In genomic region chr9:7764463-7764871, GRCm38 (mm10) we compare ENCODE assay signal across 8 mouse cellular contexts. TPM values are rescaled to one million over a fixed set of nuclear protein-coding genes. Genes with fewer than 3 reads are reported as not detected.
DNase-seq lines count a peak whose midpoint lies in the region; ATAC-seq lines count a peak whose summit lies in the region.

No protein-coding gene starts in this region.

- no peaks in the 10 kb centered on the region for H3K9me3 ChIP-seq in intestine, embryonic 15.5 days
- H3K9me3 ChIP-seq in neural tube, embryonic 12.5 days, result no peaks in the 10 kb centered on the region

- H3K9ac ChIP-seq in intestine, embryonic 15.5 days, result peak overlapping the region; percentile 65
- H3K9ac ChIP-seq in neural tube, embryonic 12.5 days, result peak overlapping the region; percentile 76

- peak overlapping the region; percentile 65 for H3K4me3 ChIP-seq in intestine, embryonic 15.5 days (replicated peaks)
- peak overlapping the region; percentile 78 for H3K4me3 ChIP-seq in neural tube, embryonic 12.5 days

- H3K27me3 ChIP-seq in intestine, embryonic 15.5 days (replicated peaks), result no peaks in the 10 kb centered on the region
- H3K27me3 ChIP-seq in neural tube, embryonic 12.5 days (replicated peaks), result peaks cover 6% of the 10 kb centered on the region

- under 1% methylated on average over 14 of the region's 14 CpGs for WGBS in intestine, embryonic 15.5 days
- under 1% methylated on average over 14 of the region's 14 CpGs for WGBS in neural tube, embryonic 12.5 days

- peak overlapping the region; percentile 66 for H3K27ac ChIP-seq in intestine, embryonic 15.5 days
- H3K27ac ChIP-seq in neural tube, embryonic 12.5 days, result peak overlapping the region; percentile 10; the same call in 1 of the 2 replicates

- peak overlapping the region; percentile 57 for H3K4me2 ChIP-seq in intestine, embryonic 15.5 days (replicated peaks)
- peak overlapping the region; percentile 80 for H3K4me2 ChIP-seq in neural tube, embryonic 12.5 days (replicated peaks)

- peak; percentile 50 for ATAC-seq in intestine, embryonic 15.5 days
- ATAC-seq in neural tube, embryonic 12.5 days (ENCODE audit: low FRiP score, low read depth), result peak; percentile 56

- DNase-seq in urinary bladder, postnatal 14 days (ENCODE audit: low spot score), result peak; percentile 29
- DNase-seq in urinary bladder, postnatal 10 days (ENCODE audit: low spot score), result no peak
- peak; percentile 40 for DNase-seq in c-Kit-positive CD71-positive TER-119-negative erythroid progenitor cells, embryonic 14.5 days (ENCODE audit: low read depth)
- DNase-seq in gastrocnemius, postnatal 25 days, result peak; percentile 24
- DNase-seq in lung, adult 18-20 months, result peak; percentile 42 to 53
- peak; percentile 67 for DNase-seq in yolk sac, embryonic 10.5 days (ENCODE audit: low spot score)

- no peaks in the 10 kb centered on the region; the same call in 1 of the 2 replicates for H3K4me1 ChIP-seq in intestine, embryonic 15.5 days (replicated peaks)
- H3K4me1 ChIP-seq in neural tube, embryonic 12.5 days, result peaks cover 15% of the 10 kb centered on the region

- H3K36me3 ChIP-seq in intestine, embryonic 15.5 days, result no peaks in the 10 kb centered on the region
- no peaks in the 10 kb centered on the region for H3K36me3 ChIP-seq in neural tube, embryonic 12.5 days

RNA-seq across cellular contexts. Expression of gene Tmem123, which starts 0.6 kb away (rescaled TPM):
- total RNA-seq in gastrocnemius, postnatal 25 days (2021), result 10 to 100 TPM; 18.6 to 19.6 TPM
- 68.8 and 78.8 TPM in 2 replicates for polyA plus RNA-seq in intestine, embryonic 15.5 days (2015; fragmentation: Nextera tagmentation; extraction: Ambion mirVana)
- polyA plus RNA-seq in neural tube, embryonic 12.5 days (2016; fragmentation: Nextera tagmentation; extraction: Ambion mirVana), result 66.4 and 70.4 TPM in 2 replicates
